Mouse (Mus musculus) gastrocnemius, postnatal 10 days (tissue): ENCODE results near the gene Klhl23. TPM values are rescaled to one million over a fixed set of nuclear protein-coding genes. Genes with fewer than 3 reads are reported as not detected.

ENCODE experiments used
- DNase-seq: peaks from one replicate; pipeline ENCODE4 v3.0.0; 2021; ENCODE audit warnings: mixed read lengths
- total RNA-seq, 2 experiments: library from RNA; stranded (reverse); gene quantifications; 2 replicates each; pipeline ENCODE4 v1.2.3; 2021

Gene Klhl23
- total RNA-seq, 2 experiments from 2014 or later = 19.8 to 20.9 TPM

- no peak for DNase-seq
Measured at GRCm38 (mm10) chr2:69829680-69830079, 7.9 kb downstream of the Klhl23 start.

GRCm38 (mm10) chr2:69830116-69830515 lies 8.4 kb downstream of the Klhl23 start:
- no peak for DNase-seq

GRCm38 (mm10) chr2:69837244-69837967 lies 15.7 kb downstream of the Klhl23 start:
- DNase-seq = no peak

- DNase-seq = no peak
Measured at GRCm38 (mm10) chr2:69837996-69838395, 16.3 kb downstream of the Klhl23 start.

- DNase-seq = no peak
Measured at GRCm38 (mm10) chr2:69838707-69839106, 17.0 kb downstream of the Klhl23 start.

- no peak for DNase-seq
Measured at GRCm38 (mm10) chr2:69840261-69840660, 18.5 kb downstream of the Klhl23 start.

- DNase-seq = no peak
Measured at GRCm38 (mm10) chr2:69849215-69849614, 27.5 kb downstream of the Klhl23 start.

- no peak for DNase-seq
Measured at GRCm38 (mm10) chr2:69851427-69852058, 29.8 kb downstream of the Klhl23 start.

GRCm38 (mm10) chr2:69856392-69856791 lies 34.6 kb downstream of the Klhl23 start:
- no peak for DNase-seq

GRCm38 (mm10) chr2:69857882-69858281 lies 36.1 kb downstream of the Klhl23 start:
- DNase-seq = no peak

GRCm38 (mm10) chr2:69860972-69861452 lies 39.3 kb downstream of the Klhl23 start:
- DNase-seq = no peak

GRCm38 (mm10) chr2:69861485-69862091 lies 39.8 kb downstream of the Klhl23 start, which contains the start of gene Ssb:
Ssb (plus strand) TSS chr2:69861562.
- DNase-seq = peak; percentile 93

GRCm38 (mm10) chr2:69862117-69862657 lies 40.4 kb downstream of the Klhl23 start:
- DNase-seq = no peak

GRCm38 (mm10) chr2:69883990-69884391 lies 62.2 kb downstream of the Klhl23 start:
- no peak for DNase-seq

- no peak for DNase-seq
Measured at GRCm38 (mm10) chr2:69884581-69884980, 62.8 kb downstream of the Klhl23 start.

GRCm38 (mm10) chr2:69885050-69885449 lies 63.3 kb downstream of the Klhl23 start:
- no peak for DNase-seq

- DNase-seq = peak; percentile 91
Measured at GRCm38 (mm10) chr2:69885451-69886305, 63.9 kb downstream of the Klhl23 start, which contains the start of gene Mettl5. Mettl5 (minus strand) TSS chr2:69885615.
